Mouse (Mus musculus): Measurements from ENCODE around the gene Slc25a33.

Slc25a33 gene

GRCm38 (mm10) chr4:149699953-149700352, 74.1 kb downstream of the Slc25a33 start:
- in situ Hi-C loops (cut with MboI; ENCODE audit: low sequenced_read_pairs), result no loop called here

GRCm38 (mm10) chr4:149698197-149698821, 75.8 kb downstream of the Slc25a33 start:
- in situ Hi-C loops (cut with MboI; ENCODE audit: low sequenced_read_pairs), result no loop called here

GRCm38 (mm10) chr4:149697506-149698196, 76.4 kb downstream of the Slc25a33 start:
- in situ Hi-C loops (cut with MboI; ENCODE audit: low sequenced_read_pairs), result no loop called here

- in situ Hi-C loops (cut with MboI; ENCODE audit: low sequenced_read_pairs), result no loop called here
Observed at GRCm38 (mm10) chr4:149696189-149696971, 77.7 kb downstream of the Slc25a33 start.

All from CH12F3 (cell line).